Mouse (Mus musculus) ES-E14 (cell line): ENCODE measurements at regions not wholly inside any gene's neighbourhood (a gene's known extent, or its start where the extent isn't known, plus 50 kb on each side); places are given as distances from the start of the nearest gene placed in this dataset.

Experiments used
- CHD2 ChIP-seq: IDR thresholded peaks from 2 replicates; pipeline ENCODE4 v1.6.1; 2014; ENCODE audit warnings: mild to moderate bottlenecking, low read depth, low read length, inconsistent platforms
- HCFC1 ChIP-seq: IDR thresholded peaks from 2 replicates; pipeline ENCODE4 v1.6.1; 2012; ENCODE audit warnings: low read length, inconsistent platforms, borderline replicate concordance; ENCODE audit not compliant: insufficient read depth
- MAFK ChIP-seq: IDR thresholded peaks from 2 replicates; pipeline ENCODE4 v1.6.1; 2014; ENCODE audit warnings: mild to moderate bottlenecking, low read depth, low read length, inconsistent platforms; ENCODE audit not compliant: insufficient read depth
- ZC3H11A ChIP-seq: IDR thresholded peaks from 2 replicates; pipeline ENCODE4 v1.6.1; 2012; ENCODE audit warnings: low read depth, mild to moderate bottlenecking, inconsistent platforms, low read length, borderline replicate concordance
- ZNF384 ChIP-seq: IDR thresholded peaks from 2 replicates; pipeline ENCODE4 v1.6.1; 2012; ENCODE audit warnings: low read depth, low read length, inconsistent platforms

DNA sequence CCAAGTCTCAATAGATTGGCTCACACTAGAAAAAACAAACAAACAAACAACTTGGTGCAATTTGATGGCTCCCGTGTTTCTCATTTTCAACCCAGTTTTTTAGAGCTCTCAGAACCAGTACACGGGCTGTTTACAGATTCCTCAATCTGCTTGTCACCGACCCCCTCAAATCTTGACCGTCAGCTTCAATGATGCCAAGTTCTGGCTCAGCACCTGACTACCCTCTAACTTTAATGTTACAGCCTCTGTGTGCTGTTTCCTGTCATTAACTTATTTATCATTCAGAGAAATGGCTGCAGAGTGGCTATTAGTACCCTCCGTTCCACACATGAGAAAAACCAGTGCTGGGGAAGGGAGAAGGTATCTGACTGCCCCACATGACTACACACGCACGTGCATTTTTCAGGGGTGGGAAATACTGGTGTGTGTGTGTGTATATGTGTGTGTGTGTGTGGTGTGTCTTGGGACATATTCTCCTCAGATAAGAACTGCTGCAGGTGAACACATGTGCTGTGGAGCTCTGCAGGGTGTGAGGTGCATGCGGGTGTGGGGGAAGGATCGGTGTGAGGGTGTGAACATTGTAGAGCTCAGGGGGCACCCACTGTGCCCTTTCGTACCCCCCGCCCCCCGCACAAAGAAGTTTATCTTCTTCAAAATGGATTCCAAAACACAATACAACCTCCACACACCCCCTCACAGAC, 83.6 kb upstream of the Lgalsl start:
- TF ChIP-seq MAFK: no peak
- TF ChIP-seq ZNF384: no peak
- no peak for TF ChIP-seq ZC3H11A
- TF ChIP-seq CHD2: no peak
- TF ChIP-seq HCFC1: no peak
